Mouse (Mus musculus) limb, embryonic 14.5 days (tissue): ENCODE results near the gene Epb41l1. TPM values are rescaled to one million over a fixed set of nuclear protein-coding genes. Genes with fewer than 3 reads are reported as not detected.

Experiments used
- ATAC-seq: fragments of 200-750 bp; cut with Nextera tagmentation; 2 replicates; pipeline ENCODE4 v1.8.0; 2017; ENCODE audit warnings: low read depth, moderate number of reproducible peaks, moderate TSS enrichment; ENCODE audit not compliant: low FRiP score
- DNase-seq: peaks from one replicate; pipeline ENCODE4 v3.0.0-alpha.2; 2015; ENCODE audit warnings: low spot score
- H3K27ac ChIP-seq: fragments of 300-500 bp; sonication (generic); replicated peaks from 2 replicates; pipeline ENCODE4 v1.5.1; 2014; ENCODE audit warnings: low read depth, mild to moderate bottlenecking, low read length, moderate library complexity, mixed read lengths
- H3K27me3 ChIP-seq: fragments of 300-500 bp; sonication (generic); 2 replicates; pipeline ENCODE4 v1.6.1; 2014; ENCODE audit warnings: low read length, mixed read lengths; ENCODE audit not compliant: control insufficient read depth, insufficient read depth
- H3K36me3 ChIP-seq: fragments of 300-500 bp; sonication (generic); 2 replicates; pipeline ENCODE4 v1.6.1; 2014; ENCODE audit warnings: mild to moderate bottlenecking, low read length, moderate library complexity, mixed read lengths; ENCODE audit not compliant: control insufficient read depth, insufficient read depth
- H3K4me1 ChIP-seq: fragments of 300-500 bp; sonication (generic); 2 replicates; pipeline ENCODE4 v1.6.1; 2014; ENCODE audit warnings: antibody characterized with exemption, low read length, mixed read lengths; ENCODE audit not compliant: control insufficient read depth, insufficient read depth
- H3K4me2 ChIP-seq: fragments of 300-500 bp; sonication (generic); replicated peaks from 2 replicates; pipeline ENCODE4 v1.6.1; 2014; ENCODE audit warnings: low read depth, mild to moderate bottlenecking, low read length, moderate library complexity; ENCODE audit not compliant: severe bottlenecking
- H3K4me3 ChIP-seq: fragments of 300-500 bp; sonication (generic); replicated peaks from 2 replicates; pipeline ENCODE4 v1.5.1; 2014; ENCODE audit warnings: low read length
- H3K9ac ChIP-seq: fragments of 300-500 bp; sonication (generic); 2 replicates; pipeline ENCODE4 v1.6.1; 2014; ENCODE audit warnings: mild to moderate bottlenecking, low read depth, low read length, moderate library complexity; ENCODE audit not compliant: severe bottlenecking
- H3K9me3 ChIP-seq: fragments of 300-500 bp; sonication (generic); 2 replicates; pipeline ENCODE4 v1.6.1; 2016; ENCODE audit warnings: low read length; ENCODE audit not compliant: control insufficient read depth
- POLR2A ChIP-seq: fragments of 200-500 bp; IDR thresholded peaks from 2 replicates; pipeline ENCODE4 v1.8.0; 2012; ENCODE audit warnings: inconsistent platforms, mild to moderate bottlenecking, moderate library complexity, borderline replicate concordance; ENCODE audit not compliant: insufficient read depth, insufficient read length; ENCODE audit errors: extremely low read depth
- WGBS: fragments of 180-500 bp; shearing (Covaris S2); extraction: QIAGEN DNeasy Blood & Tissue Kit; methylation state at CpG from one replicate; pipeline ENCODE4 v1.1.7; 2014; 5-methylcytosine and 5-hydroxymethylcytosine counted together
- polyA plus RNA-seq, 2 experiments: library from polyadenylated mRNA; depleted of rRNA in 1 of 2; stranded (reverse) in 1 of 2; unstranded in 1 of 2; fragments of >200 nt; fragmentation: Nextera tagmentation in 1 of 2; extraction: Ambion mirVana in 1 of 2; gene quantifications; 2 replicates each; pipeline versions ENCODE4 v1.2.1 to v1.2.3; 2012 to 2014

Gene Epb41l1
- polyA plus RNA-seq, 2 experiments = 5.0 to 37.0 TPM

DNA sequence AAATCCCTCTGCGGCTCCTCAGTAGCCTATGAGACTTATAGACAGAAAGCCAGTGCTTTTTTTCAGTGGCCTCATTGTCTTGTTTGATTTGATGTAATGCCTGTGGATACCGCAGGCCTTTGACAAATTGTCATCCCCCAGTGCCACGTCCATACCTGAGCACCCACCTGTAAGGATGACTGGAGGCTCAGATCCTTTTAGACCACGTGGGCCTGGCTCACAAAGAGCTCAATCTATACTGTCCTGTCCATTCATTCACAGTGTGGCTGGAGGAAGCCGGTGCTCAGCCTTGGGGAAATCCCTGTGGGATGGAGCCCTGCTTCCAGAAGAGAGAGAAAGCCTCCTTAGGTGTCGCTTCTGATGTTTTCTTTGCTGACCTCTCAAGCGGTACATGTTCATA is 62.5 kb downstream of the Epb41l1 start:
- no peak for ATAC-seq
- DNase-seq = no peak
- Histone ChIP-seq H3K4me1 (no peaks in the 10 kb centered on the region), H3K9me3 (no peaks in the 10 kb centered on the region), H3K36me3 (no peaks in the 10 kb centered on the region), H3K27me3 (no peaks in the 10 kb centered on the region), H3K9ac (no peak overlapping the region), H3K27ac (no peak overlapping the region), H3K4me2 (no peak overlapping the region), H3K4me3 (no peak overlapping the region)
- 89% methylated on average over 7 of the region's 7 CpGs for WGBS
- no peak for TF ChIP-seq POLR2A

DNA sequence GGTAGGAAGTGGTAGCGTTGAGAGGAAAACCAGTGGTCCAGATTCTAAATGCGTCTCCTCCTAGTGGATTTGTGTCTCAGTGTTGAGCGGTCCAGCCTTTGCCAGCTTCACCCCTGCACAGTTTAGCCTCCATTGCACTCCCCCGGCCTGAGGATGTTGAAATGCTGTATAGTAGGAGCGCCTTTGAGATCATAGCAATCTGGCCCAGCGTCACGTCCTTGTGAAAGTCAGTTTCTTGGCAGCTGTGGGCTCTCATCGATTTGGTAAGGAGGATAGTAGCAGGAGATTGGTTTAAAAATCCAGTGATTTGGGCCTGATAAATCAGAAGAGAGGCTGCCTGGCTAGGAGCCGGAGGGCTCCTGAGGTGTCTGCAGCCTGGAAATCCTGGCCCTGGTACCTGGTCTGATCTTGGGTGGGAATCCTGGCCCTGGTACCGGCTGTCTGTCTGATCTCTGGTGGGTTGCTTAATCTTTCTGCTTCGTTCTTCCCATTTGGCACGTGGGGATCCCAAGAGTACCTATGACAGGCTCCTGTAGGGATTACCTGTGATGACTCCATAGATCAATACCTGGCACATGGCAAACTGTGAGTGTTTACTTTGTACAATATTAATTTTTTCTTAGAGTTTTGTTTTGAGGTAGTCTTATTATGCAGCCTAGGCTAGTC is 65.5 kb downstream of the Epb41l1 start:
- Histone ChIP-seq H3K27me3 (no peaks in the 10 kb centered on the region), H3K4me3 (no peak overlapping the region), H3K9ac (no peak overlapping the region), H3K4me2 (no peak overlapping the region), H3K27ac (no peak overlapping the region), H3K4me1 (no peaks in the 10 kb centered on the region), H3K36me3 (no peaks in the 10 kb centered on the region), H3K9me3 (no peaks in the 10 kb centered on the region)
- no peak for TF ChIP-seq POLR2A
- no peak for DNase-seq
- WGBS = 94% methylated on average over 12 of the region's 12 CpGs
- ATAC-seq = no peak

DNA sequence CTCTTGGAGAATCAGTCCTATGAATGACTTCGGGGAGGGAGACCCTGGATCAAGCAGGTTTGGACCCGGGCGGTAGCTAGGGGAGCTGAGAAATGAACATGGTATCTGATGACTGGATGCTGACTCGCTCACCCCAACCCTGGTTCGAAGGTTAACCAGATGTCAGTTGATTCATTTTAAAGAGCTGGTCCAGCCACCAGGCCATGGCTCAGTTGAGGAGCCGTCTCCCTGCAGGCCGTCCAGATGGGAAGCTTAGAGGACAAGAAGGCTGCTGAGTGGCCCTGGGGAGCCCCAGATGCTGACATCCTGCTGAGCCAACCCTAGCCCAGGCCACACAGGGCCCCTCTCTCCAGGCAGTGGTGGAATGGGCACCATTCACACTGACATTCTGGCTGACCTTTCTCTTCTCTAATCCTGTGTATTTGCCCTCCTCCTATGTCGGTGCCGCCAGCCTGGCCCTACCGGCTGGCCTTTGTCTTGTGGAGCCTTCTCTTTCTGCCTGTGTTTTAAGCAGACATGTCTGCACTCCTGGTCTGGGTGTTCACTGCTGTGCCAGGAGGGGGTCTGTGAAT is 67.0 kb downstream of the Epb41l1 start:
- no peaks in the 10 kb centered on the region for H3K9me3 ChIP-seq
- no peak for ATAC-seq
- H3K4me1 ChIP-seq = no peaks in the 10 kb centered on the region
- H3K9ac ChIP-seq = no peak overlapping the region
- TF ChIP-seq POLR2A = no peak
- no peak overlapping the region for H3K4me3 ChIP-seq
- H3K4me2 ChIP-seq = no peak overlapping the region
- H3K27ac ChIP-seq = no peak overlapping the region
- no peaks in the 10 kb centered on the region for H3K27me3 ChIP-seq
- 85% methylated on average over 10 of the region's 10 CpGs for WGBS
- DNase-seq = no peak
- H3K36me3 ChIP-seq = no peaks in the 10 kb centered on the region

DNA sequence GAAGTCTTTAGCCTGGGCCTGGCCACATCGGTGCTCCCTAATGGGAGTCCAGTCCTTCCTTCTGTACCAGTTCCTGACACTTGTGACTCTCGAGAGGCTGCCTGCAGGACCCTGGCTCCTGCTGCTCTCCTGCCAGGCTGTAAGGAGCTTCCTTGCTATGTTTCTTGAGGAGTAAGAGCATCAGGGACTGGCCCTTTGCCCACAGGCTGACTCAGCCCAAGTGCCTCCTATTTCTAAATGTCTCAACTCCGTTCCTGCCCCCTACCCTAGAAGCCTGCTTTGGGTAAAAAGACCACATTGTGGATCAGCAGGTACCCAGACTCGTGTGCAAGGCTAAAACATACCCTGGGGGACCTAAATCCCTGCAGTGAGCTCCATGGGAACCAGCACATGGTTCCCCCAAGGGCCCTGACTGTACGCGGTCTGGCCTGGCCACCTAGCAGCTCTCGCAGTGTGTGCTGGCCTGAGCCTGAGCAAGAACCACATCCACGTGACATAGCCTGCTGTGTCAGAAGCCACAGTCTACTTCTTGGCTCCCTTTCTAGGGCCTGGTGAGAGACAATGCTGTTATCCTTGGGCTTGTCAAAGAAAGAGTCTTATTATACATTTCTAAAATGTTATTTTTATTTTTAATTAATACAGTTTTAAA is 67.6 kb downstream of the Epb41l1 start:
- no peak overlapping the region for H3K4me3 ChIP-seq
- no peaks in the 10 kb centered on the region for H3K4me1 ChIP-seq
- no peak overlapping the region for H3K27ac ChIP-seq
- no peak overlapping the region for H3K4me2 ChIP-seq
- no peaks in the 10 kb centered on the region for H3K9me3 ChIP-seq
- H3K9ac ChIP-seq = no peak overlapping the region
- H3K36me3 ChIP-seq = no peaks in the 10 kb centered on the region
- ATAC-seq = no peak
- DNase-seq = no peak
- TF ChIP-seq POLR2A = no peak
- no peaks in the 10 kb centered on the region for H3K27me3 ChIP-seq
- WGBS = 75% methylated on average over 8 of the region's 8 CpGs

DNA sequence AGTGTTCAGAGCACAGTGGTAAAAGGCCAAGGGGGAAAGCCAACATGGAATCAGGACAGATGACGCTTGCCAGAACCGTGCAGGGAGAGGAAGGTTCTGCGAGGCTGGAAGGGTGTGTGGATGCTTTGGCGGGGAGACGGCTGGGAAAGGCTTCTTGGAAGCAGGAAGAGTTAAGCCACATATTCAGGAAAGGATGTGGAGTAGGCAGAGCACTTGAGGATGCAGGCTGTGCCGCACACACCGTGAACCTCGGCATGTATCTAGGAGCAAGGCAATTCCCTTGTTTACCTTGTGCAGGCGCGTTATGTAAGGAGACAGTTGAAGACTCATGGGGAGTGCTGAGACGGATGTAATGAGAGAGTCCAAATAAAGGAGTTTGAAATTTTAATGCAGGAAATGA is 69.5 kb downstream of the Epb41l1 start:
- Histone ChIP-seq H3K27ac (no peak overlapping the region), H3K9ac (no peak overlapping the region), H3K27me3 (no peaks in the 10 kb centered on the region), H3K4me1 (no peaks in the 10 kb centered on the region), H3K4me3 (no peak overlapping the region), H3K36me3 (peaks cover 13% of the 10 kb centered on the region), H3K9me3 (no peaks in the 10 kb centered on the region), H3K4me2 (no peak overlapping the region)
- DNase-seq = no peak
- no peak for TF ChIP-seq POLR2A
- 71% methylated on average over 11 of the region's 11 CpGs for WGBS
- no peak for ATAC-seq
